Mouse (Mus musculus) gastrocnemius, postnatal 4 days (tissue): Measurements from ENCODE around the gene Rbms1. TPM values are rescaled to one million over a fixed set of nuclear protein-coding genes. Genes with fewer than 3 reads are reported as not detected.
"Not testable (repeated sequence)": the region's sequence is repeated elsewhere in the genome, so short reads cannot be mapped to it uniquely, and the experiment has no call there.

Source experiments
- DNase-seq, 2 experiments: peaks; one replicate each; pipeline ENCODE4 v3.0.0; 2021 to 2022; ENCODE audit warnings: low spot score in 2 of 2, mixed read lengths in 2 of 2
- total RNA-seq, 2 experiments: library from RNA; stranded (reverse); gene quantifications; 2 replicates each; pipeline ENCODE4 v1.2.3; 2021

The Rbms1 gene
- total RNA-seq, 2 experiments from 2014 or later: 69.9 to 75.5 TPM

DNA sequence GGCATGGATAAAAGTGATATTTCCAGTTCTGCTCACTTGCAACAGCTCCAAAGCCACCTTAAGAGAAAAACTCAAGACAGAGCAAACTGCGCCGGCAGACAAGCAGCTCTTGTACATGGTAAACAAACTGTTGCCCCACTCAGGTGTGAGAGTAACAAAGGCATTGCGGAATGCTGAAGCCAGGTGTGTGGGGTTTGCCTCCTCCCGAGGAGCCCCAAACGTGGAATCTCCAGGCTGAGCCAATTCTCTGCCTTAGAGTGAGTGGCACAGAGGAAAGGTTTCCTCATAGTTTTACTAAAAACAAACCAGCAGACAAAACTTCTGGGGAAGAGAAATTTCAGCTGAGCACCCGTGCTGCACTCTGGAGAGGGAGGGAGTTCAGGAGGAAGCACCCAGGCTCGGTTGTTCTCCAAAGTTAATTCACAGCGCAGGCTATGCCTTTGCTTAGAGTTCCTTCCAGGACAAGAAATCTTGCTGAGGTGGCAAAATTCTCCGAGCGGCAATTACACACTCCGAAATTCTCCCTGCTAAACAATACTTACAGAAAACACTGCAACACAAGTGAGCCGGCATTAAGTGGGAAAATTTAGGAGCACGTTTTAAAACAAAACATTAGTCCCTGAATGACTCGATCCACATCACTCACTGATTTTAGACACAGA lies 111.8 kb downstream of the Rbms1 start:
- DNase-seq: no peak

GRCm38 (mm10) chr2:60848478-60848877 lies 114.5 kb downstream of the Rbms1 start:
- DNase-seq: no peak

- no peak for DNase-seq
Observed at GRCm38 (mm10) chr2:60847984-60848383, 115.0 kb downstream of the Rbms1 start.

GRCm38 (mm10) chr2:60845316-60845894 lies 117.6 kb downstream of the Rbms1 start:
- no peak for DNase-seq

- DNase-seq: no peak
Observed at GRCm38 (mm10) chr2:60844259-60844658, 118.7 kb downstream of the Rbms1 start.

DNA sequence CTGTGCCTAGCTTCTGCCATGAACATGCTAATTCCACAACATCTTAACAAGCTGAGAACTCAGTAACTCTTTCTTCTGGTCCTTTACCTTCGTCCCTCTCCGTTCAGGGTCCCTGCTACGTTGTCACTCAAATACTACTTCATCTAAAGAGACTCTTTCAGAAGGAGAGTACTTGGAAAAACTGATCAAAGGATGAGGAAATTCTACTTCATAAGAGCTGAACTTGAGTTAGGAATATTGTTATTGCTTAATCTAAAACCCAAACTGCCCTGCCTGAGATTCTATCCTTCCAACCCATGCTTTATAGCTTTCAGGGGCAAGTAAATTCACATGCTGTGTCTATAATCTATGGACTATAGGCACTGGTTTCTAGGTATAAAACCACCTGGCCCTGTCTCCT lies 119.4 kb downstream of the Rbms1 start:
- DNase-seq: no peak

DNA sequence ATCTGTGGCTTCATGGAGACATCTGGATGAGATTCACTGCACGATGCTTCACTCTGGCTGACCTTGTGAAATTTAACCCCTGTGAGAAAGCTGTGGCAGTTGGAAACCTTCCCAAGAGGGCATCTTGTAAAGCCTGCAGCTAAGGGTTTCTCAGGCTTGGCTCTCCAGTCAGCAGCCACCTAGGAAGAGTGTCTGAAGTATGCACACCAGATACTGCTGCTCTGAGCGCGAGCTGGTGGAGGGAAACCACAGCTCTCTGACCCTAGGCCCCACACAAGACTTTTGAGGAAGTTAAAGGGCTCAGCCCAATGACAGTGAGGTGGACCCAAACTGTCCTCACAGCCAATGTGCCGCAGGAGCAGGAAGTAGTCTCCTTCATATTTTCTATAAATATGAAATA lies 120.0 kb downstream of the Rbms1 start:
- peak in 1 of 2 experiments; percentile 27 for DNase-seq

DNA sequence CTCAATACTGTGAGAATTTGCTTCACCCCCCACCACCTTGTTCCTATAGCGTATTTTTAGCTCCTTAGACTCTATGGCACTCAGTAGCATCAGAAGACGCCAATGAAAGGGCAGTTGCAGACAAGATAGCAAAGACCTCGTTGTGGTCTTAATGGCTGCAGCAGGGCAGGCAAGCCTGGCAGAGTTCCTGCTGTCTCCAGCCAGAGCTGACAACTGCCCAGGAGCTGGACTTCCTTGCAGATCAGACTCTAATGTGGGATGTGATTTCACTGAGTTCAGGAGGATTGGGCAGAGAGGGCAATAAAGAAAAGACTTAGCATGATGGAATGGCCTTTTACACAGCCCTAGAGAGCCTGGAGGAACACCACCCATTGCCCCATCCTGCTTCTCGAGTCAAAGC lies 122.1 kb downstream of the Rbms1 start:
- DNase-seq: peak in 1 of 2 experiments; percentile 52

DNA sequence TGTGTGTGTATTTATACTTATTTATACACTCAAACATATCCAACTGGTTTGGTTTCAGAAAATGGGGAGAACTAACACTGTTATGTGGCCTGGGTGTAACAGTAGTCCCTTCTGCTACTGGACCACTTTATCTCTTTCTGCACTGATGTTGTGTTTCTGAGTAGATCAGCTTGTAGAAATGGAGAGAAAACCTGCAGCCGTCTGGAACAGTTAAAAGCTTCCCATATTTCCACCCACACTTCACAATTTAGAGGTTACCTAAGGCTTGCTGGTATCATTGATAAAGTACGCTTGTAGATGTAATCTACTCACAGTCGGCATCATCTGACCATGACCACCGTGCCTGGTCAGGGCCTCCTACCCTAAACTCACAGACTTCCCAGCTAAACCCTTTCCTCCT lies 123.5 kb downstream of the Rbms1 start:
- no peak for DNase-seq

DNA sequence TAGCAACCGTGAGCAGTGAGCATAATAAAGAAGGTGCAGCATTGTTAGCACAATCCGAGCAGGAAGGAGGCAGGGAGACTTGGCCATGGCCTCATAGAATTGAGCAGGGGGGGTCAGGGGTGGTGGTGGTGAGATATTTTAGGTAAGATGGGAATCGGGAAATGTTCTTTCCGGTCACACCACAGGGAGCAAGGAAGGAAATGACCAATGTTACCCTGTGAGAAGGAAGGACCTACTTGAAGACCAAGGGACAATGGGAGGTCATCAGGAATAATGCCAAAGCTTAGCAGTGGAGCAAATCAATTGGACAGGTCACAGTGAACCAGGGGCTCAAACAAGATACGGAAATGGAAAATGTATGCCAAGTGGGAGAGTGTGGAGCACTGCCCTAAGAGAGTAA lies 124.1 kb downstream of the Rbms1 start:
- no peak for DNase-seq

DNA sequence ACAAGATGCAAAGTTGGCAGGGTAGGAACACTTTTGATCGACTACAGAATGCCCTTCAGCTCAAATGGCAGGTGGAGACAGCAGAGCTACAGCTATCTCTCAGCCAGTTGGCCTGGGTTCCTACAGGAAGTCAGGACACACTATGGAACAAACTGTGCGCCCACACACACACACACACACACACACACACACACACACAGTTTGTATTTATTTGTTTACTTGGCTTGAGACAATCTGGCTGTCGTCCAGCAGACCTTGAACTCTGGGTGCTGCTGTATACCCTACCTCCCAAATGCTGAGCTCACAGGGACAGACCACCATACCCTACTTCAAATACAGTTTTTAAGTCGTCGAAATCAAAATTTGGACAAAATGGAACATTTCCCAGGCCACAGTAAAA lies 125.4 kb downstream of the Rbms1 start:
- no peak for DNase-seq

GRCm38 (mm10) chr2:60836237-60836636 lies 126.8 kb downstream of the Rbms1 start:
- DNase-seq: no peak

DNA sequence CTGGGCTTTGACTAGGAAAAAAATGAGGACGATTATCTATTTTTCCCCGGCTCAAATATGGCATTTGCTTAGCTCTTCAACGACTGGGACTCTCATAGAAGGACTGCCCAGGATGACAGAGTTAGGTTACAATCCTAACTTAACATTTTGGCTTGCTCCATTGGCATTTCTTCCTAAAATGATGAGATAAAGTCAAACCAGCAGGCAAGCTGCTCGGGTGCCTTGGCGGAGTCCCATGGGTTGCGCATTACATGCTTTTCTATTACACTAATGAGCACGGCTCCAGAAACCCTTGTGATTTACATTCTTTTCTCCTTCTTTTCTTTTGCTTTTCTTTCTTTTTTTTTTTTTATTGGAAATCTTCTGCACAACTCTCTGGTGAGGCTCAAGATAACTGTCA lies 128.7 kb downstream of the Rbms1 start:
- DNase-seq: peak in 1 of 2 experiments; percentile 56

DNA sequence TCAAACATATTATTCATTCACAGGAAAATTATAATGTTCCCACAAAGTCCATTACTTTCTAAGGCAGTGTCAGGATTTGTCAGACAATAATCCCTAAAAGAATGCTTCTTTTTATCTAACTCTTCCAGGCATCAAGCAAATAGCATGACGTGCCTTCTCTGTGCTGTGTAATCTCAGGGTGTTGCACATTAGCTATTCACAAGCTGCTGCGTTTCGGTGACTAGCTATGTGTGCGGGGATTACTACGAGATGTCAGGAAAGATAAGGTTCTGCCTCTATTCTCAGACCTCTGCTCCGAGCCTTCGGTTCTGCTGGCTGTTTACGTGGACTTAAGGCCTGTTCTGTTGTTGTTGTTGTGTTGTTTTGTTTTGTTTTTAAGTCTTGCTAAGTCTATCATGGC lies 130.7 kb downstream of the Rbms1 start:
- DNase-seq: no peak

DNA sequence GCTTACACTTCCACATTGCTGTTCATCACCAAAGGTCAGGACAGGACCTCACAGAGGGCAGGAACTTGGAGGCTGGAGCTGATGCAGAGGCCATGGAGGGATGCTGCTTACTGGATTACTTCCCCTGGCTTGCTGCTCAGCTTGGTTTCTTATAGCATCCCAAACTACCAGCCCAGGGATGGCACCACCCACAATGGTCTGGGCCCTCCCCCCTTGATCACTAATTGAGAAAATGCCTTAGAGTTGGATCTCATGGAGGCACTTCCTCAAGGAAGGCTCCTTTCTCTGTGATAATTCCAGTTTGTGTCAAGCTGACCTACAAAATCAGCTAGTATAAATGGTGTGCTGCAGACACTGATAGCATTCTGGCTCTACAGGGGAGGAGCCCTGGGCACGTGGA lies 132.5 kb downstream of the Rbms1 start:
- DNase-seq: not testable (repeated sequence)

GRCm38 (mm10) chr2:60828908-60829462 lies 134.0 kb downstream of the Rbms1 start:
- no peak for DNase-seq

- DNase-seq: no peak
Observed at GRCm38 (mm10) chr2:60827152-60827428, 135.9 kb downstream of the Rbms1 start.

GRCm38 (mm10) chr2:60826406-60827151 lies 136.4 kb downstream of the Rbms1 start:
- no peak for DNase-seq

DNA sequence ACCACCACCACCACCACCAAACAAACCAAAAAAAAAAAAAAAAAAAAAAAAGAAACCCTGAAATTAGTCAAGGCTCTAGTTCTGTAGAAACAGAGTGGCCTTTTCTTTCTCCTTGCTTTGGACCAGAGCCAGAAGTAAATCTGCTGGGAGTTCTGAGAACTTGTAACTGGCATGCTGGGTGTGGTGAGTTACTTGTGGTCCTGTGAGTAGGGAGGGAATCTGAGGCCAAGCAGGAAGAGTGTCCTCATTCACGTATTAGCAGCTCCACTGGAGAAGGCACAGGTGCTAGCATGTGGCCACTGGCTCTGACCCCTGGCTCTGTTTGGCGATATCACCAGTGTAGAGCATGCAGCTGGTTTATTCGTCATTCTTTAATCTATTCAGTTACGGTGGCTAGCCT lies 137.3 kb downstream of the Rbms1 start:
- DNase-seq: no peak

GRCm38 (mm10) chr2:60821635-60822034 lies 141.4 kb downstream of the Rbms1 start:
- no peak for DNase-seq

GRCm38 (mm10) chr2:60818632-60819031 lies 144.4 kb downstream of the Rbms1 start:
- peak in 1 of 2 experiments; percentile 61 for DNase-seq

- DNase-seq: no peak
Observed at GRCm38 (mm10) chr2:60816307-60816706, 146.7 kb downstream of the Rbms1 start.
